Mouse (Mus musculus) kidney, adult 8-10 months (tissue): ENCODE data around the gene Cope.
A peak's percentile ranks its signal among the peaks of the same experiment; 100 is the strongest.

Source experiments
- DNase-seq, 2 experiments: peaks; one replicate each; pipeline ENCODE4 v3.0.0; 2022

Cope gene

GRCm38 (mm10) chr8:70313399-70313798 is 11.1 kb downstream of the Cope start:
- no peak for DNase-seq

DNA sequence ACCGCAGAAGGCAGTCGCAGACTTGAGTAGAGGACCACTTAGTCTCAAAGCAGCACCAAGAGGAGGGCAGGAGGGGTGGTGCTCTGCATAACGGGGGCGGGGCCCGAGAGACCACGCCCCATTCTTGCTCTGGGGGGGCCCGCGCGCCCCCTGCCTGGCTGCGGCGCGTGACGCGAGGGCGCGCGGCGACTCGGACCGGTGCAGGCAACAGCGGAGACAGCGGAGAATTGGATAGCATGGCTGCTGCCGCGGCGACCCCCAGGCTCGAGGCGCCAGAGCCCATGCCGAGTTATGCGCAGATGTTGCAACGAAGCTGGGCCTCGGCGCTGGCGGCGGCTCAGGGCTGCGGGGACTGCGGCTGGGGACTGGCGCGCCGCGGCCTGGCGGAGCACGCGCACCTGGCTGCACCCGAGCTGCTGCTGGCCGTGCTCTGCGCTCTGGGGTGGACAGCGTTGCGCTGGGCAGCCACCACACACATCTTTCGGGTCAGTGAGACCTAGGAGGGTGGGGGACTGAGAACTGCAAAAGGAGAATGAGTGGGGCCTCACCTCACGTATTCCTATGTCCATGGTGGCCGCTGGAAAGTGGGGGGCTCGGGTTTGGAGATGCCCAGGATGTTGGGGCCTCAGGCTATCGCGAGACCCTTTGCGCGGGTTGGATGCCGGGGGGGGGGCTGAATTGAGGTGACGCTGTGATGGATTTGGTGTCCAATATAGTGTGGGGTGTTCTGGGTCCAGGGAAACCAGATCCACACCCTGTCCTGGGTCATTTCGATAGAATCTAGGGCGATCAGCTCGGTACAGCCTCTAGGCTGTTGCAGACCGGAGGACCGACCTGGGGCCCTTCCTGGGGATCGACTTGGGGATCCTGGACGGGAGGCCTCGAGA is 13.5 kb downstream of the Cope start, which contains the start of gene Cers1:
Gene Cers1 (plus strand): TSS at position 152 of the 887 bp plus-strand sequence.
- DNase-seq: no peak

DNA sequence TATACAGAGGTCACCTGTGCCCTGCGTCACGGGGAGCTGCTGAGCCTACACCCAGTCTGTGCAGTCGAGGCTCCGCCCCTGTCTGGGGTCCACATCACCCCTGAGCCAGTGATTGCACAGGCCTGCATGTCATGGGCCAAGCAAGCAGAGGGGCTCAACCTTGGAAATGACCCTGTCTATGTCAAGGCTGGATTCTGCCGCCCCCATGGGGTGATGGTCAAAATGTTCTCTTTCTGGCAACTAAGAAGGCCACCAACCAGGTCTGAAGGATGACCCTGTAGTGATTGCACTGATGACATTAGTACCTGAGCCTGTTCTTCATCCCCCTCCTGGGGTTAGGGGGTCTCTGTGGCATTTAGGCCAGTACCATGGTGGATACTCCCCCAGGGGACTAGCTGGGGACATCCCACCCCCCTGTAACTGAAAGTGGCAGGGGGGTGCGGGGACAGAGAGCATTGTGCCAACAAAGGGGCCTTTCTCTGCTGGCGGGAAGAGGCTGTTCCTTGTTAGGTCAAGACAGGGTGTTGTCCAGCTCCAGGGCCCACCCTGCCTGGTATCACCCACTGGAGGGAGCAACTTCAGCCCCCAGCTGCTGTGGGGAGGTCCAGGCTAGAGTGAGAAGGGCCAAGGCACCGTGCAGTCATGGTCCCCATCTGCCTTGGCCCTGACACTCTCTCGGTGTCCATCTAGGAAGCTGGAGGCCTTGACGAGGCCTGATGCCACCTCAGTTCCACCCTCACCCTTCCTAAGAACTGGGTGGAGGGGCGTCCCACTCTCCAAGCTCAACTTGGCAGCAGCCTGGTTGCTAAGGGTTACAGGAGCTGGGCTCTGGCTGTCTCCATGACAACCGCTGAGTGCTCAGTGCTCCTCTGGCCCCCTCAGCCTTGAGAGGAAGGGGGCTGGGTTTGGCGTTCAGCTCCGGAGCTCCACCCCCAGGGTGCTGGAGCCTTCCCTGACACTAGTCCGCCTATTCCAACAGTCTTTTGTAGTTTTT is 14.5 kb downstream of the Cope start:
- no peak for DNase-seq

- no peak for DNase-seq
These were observed 15.6 kb downstream of the Cope start for GRCm38 (mm10) chr8:70317872-70318271.

GRCm38 (mm10) chr8:70323716-70324115 is 21.4 kb downstream of the Cope start:
- DNase-seq: no peak

GRCm38 (mm10) chr8:70327512-70327911 is 25.2 kb downstream of the Cope start:
- no peak for DNase-seq

DNA sequence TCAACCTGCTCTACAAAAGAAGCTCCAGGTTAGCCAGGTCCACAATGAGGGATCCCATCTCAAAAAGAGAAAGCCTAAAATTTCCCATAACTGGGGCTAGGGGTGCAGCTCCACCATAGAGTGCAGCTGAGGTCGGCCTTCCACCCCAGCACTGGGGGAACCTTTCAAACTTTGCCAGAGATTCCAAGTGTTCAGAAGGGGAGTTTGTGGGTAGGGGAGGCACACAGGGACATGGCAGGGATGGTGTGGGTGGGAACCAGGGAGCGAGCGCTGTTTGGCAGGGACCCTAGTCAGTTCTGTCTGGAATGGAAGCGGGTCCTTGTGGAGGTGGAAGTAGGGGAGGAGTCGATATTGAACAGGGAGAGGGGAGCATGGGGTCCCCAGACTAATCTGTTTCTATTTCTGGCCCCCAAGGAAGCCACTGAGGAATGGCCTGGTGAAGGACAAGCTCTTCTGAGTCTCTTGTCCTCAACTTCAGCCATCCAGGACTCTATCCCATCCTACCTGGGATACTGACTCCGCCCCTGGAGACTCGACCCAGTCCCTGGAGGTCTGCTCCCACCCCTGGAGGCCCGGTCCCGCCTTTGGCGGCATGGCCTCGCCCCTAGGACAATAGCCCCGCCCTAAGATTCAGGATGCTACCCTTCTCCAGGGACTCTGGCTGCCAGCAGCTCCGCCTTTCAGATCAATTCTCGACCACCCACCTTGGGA is 27.0 kb downstream of the Cope start, which contains the start of gene Gdf1:
Gene Gdf1 (plus strand): TSS at position 694 of the 711 bp plus-strand sequence.
- no peak for DNase-seq

- DNase-seq: no peak
These were observed 27.8 kb downstream of the Cope start for GRCm38 (mm10) chr8:70329835-70330740.

DNA sequence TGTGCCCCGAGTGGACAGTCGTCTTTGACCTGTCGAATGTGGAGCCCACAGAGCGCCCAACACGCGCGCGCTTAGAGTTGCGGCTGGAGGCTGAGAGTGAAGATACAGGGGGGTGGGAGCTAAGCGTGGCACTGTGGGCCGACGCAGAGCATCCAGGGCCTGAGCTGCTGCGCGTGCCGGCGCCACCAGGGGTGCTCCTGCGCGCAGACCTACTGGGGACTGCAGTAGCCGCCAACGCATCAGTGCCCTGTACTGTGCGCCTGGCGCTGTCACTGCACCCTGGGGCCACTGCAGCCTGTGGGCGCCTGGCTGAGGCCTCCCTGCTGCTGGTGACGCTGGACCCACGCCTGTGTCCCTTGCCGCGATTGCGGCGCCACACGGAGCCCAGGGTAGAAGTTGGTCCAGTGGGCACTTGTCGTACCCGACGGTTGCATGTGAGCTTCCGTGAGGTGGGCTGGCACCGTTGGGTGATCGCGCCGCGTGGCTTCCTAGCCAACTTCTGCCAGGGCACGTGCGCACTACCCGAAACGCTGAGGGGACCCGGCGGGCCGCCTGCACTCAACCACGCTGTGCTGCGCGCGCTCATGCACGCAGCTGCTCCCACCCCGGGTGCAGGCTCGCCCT is 28.5 kb downstream of the Cope start:
- no peak for DNase-seq

- DNase-seq: no peak
These were observed 29.2 kb downstream of the Cope start for GRCm38 (mm10) chr8:70331526-70331925.

GRCm38 (mm10) chr8:70332070-70332877 is 30.0 kb downstream of the Cope start:
- DNase-seq: peak in 1 of 2 experiments; percentile 35

- DNase-seq: no peak
These were observed 30.5 kb downstream of the Cope start for GRCm38 (mm10) chr8:70332878-70333202.

DNA sequence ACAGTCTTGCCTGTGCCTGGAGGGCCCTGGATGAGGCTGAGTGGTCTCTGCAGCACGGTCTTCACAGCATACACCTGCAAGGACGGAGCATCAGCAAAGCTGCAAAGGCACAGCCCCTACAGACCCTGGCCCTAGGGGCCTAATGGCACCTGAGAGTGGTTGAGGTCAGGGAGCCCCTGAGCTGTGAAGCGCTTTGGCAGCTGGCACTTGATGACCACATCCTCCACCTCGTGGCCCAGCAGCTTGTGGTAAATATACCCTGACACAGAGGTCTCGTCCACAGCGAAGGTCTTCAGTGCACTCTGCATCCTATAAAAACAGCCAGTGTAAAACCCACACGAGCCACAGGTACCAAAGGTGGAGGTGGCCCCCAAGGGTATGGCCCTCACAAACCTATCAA is 36.6 kb downstream of the Cope start:
- DNase-seq: no peak

DNA sequence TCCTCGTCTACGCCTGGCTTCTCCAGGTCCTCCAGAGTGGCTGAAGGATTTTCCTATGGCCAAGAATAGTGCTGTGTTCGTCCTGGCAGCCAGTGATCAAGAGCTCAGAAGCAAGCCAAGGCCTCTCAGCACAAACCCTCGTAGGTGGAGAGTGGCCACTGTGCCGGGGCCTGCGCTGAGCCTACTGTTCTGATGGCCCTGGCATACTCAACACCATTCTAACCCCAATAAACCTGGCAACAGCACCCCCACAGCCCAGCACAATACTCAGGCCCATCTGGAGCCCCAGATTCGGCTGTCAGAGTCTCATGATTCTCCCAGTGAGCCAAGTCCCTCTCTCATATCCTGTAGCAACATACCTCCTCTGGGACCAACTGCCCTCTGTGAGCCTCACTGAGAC is 38.3 kb downstream of the Cope start:
- no peak for DNase-seq

GRCm38 (mm10) chr8:70342007-70342406 is 39.7 kb downstream of the Cope start:
- no peak for DNase-seq

DNA sequence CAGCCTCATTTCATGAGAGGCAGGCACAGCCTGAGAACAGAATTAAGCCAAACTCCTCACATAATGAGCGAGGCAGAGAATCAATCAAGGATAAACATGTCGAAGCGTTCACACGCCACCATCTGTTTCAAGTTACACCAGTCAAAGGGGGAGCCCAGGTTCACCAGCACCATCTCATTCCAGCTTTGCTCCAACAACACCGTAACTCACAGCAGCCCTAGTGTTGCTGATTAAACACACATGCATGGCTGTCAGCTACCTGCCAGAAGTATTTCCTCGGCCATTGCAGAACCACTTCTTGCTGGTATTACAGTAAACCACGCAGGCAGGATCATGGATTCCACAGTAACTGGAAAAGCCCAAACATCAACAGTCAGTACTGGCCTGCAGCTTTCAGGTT is 40.8 kb downstream of the Cope start:
- DNase-seq: no peak

DNA sequence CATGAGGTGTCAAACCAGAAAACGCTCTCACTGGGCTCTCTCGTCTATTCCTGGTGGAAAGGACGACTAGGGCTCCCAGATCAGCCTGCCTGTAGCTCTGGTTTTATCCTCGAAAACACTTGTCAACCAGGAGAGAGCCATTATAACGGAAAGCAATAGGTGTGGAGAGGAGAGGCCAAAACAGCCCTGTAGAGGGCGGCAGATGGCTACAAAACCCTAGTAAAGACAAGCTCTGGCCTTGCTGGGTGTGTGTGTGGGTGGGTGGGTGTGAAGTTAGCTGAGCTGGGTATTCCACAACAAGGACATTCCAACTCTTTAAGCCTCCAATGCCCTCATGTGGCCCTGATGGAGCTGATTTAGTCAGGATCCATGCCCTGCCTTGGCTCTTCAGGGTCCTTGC is 41.4 kb downstream of the Cope start:
- peak in 1 of 2 experiments; percentile 42 for DNase-seq

DNA sequence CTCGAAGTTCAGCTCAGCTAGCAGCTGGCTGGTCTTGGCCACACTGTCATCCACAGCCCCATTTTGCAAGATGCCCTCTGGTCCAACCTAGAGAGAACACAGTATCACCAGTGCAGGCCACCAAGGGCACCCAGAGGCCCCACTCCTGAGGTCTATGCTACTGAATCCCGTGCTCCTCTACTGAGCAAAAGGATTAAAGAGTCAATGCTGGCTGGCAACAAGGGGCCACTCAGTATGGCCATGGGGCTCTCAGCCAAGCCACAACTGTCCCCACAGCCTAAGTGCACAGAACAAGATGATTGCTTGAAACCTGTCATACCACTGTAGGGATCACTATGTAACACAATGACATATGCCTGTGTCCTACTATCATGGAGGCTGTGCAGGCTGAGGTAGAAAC is 42.0 kb downstream of the Cope start:
- no peak for DNase-seq

- no peak for DNase-seq
These were observed 45.1 kb downstream of the Cope start for GRCm38 (mm10) chr8:70347443-70347842.

- DNase-seq: peak; percentile 55 to 63
These were observed 45.6 kb downstream of the Cope start for GRCm38 (mm10) chr8:70347860-70348420.
